Mouse (Mus musculus) MEL (cell line): ENCODE measurements around the gene Syn3. TPM values are rescaled to one million over a fixed set of nuclear protein-coding genes. Genes with fewer than 3 reads are reported as not detected.

Experiments used
- DNase-seq: peaks from one replicate; pipeline ENCODE4 v3.0.0; 2011; ENCODE audit warnings: low read depth, low spot score
- H3K27ac ChIP-seq: 2 replicates; pipeline ENCODE4 v1.5.1; 2012; ENCODE audit warnings: low read depth, mild to moderate bottlenecking, control low read depth, low read length, moderate library complexity; ENCODE audit not compliant: control insufficient read depth
- H3K27me3 ChIP-seq, 2 experiments: fragments of 150-350 bp in 1 of 2; sonication (generic) in 1 of 2; 2 replicates each; pipeline ENCODE4 v1.6.1; 2012; ENCODE audit warnings: low read length in 2 of 2, mild to moderate bottlenecking in 2 of 2, improper control_type of control experiment in 1 of 2, moderate library complexity in 1 of 2; ENCODE audit not compliant: insufficient read depth in 2 of 2, control insufficient read depth in 1 of 2
- H3K36me3 ChIP-seq, 2 experiments: 2 replicates each; pipeline ENCODE4 v1.6.1; 2012 to 2014; ENCODE audit warnings: low read length in 2 of 2, improper control_type of control experiment in 1 of 2, inconsistent platforms in 1 of 2, mild to moderate bottlenecking in 1 of 2; ENCODE audit not compliant: insufficient read depth in 2 of 2, control insufficient read depth in 1 of 2
- H3K4me1 ChIP-seq, 2 experiments: fragments of 150-350 bp in 1 of 2; sonication (generic) in 1 of 2; 2 replicates each; pipeline ENCODE4 v1.6.1; 2012; ENCODE audit warnings: low read length in 2 of 2, improper control_type of control experiment in 1 of 2, mild to moderate bottlenecking in 1 of 2; ENCODE audit not compliant: insufficient read depth in 2 of 2, control insufficient read depth in 1 of 2
- H3K4me3 ChIP-seq, 2 experiments: fragments of 150-350 bp in 1 of 2; sonication (generic) in 1 of 2; 2 replicates each; pipeline ENCODE4 v1.5.1; 2012; ENCODE audit warnings: low read depth in 2 of 2, low read length in 2 of 2, mild to moderate bottlenecking in 2 of 2, moderate library complexity in 2 of 2, control low read depth in 1 of 2, improper control_type of control experiment in 1 of 2; ENCODE audit not compliant: control insufficient read depth in 1 of 2, insufficient read depth in 1 of 2
- H3K79me2 ChIP-seq: 2 replicates; pipeline ENCODE4 v1.6.1; 2012; ENCODE audit warnings: mild to moderate bottlenecking, low read length, moderate library complexity; ENCODE audit not compliant: control insufficient read depth, poor library complexity, insufficient read depth
- H3K9ac ChIP-seq: 2 replicates; pipeline ENCODE4 v1.6.1; 2012; ENCODE audit warnings: low read depth, mild to moderate bottlenecking, control low read depth, low read length, moderate library complexity; ENCODE audit not compliant: control insufficient read depth, poor library complexity, severe bottlenecking
- H3K9me3 ChIP-seq: fragments of 150-350 bp; sonication (generic); replicated peaks from 2 replicates; pipeline ENCODE4 v1.6.1; 2012; ENCODE audit warnings: mild to moderate bottlenecking, low read length, improper control_type of control experiment, moderate library complexity; ENCODE audit not compliant: insufficient read depth
- BHLHE40 ChIP-seq: IDR thresholded peaks from 2 replicates; pipeline ENCODE4 v1.6.1; 2012; ENCODE audit warnings: low read depth, mild to moderate bottlenecking, inconsistent platforms, low read length, improper control_type of control experiment, borderline replicate concordance
- CHD1 ChIP-seq: IDR thresholded peaks from 2 replicates; pipeline ENCODE4 v1.6.1; 2012; ENCODE audit warnings: low read depth, mild to moderate bottlenecking, inconsistent platforms, low read length, improper control_type of control experiment
- CTCF ChIP-seq, 3 experiments: IDR thresholded peaks in 2 of 3; conservative IDR thresholded peaks in 1 of 3; 2 replicates each; pipeline ENCODE4 v1.5.1; 2011 to 2012; ENCODE audit warnings: low read length in 3 of 3, low read depth in 2 of 3, mild to moderate bottlenecking in 2 of 3, improper control_type of control experiment in 1 of 3, inconsistent platforms in 1 of 3, mixed read lengths in 1 of 3, moderate library complexity in 1 of 3; ENCODE audit not compliant: control insufficient read depth in 1 of 3, insufficient read depth in 1 of 3, poor library complexity in 1 of 3, severe bottlenecking in 1 of 3
- E2F4 ChIP-seq: IDR thresholded peaks from 2 replicates; pipeline ENCODE4 v1.6.1; 2011; ENCODE audit warnings: low read depth, low read length, improper control_type of control experiment, borderline replicate concordance
- ELF1 ChIP-seq: IDR thresholded peaks from 2 replicates; pipeline ENCODE4 v1.6.1; 2014; ENCODE audit warnings: low read depth, mild to moderate bottlenecking, inconsistent platforms, low read length, improper control_type of control experiment, moderate library complexity
- EP300 ChIP-seq, 2 experiments: IDR thresholded peaks; 2 replicates each; pipeline ENCODE4 v1.6.1; 2011; ENCODE audit warnings: improper control_type of control experiment in 2 of 2, low read length in 2 of 2, low read depth in 1 of 2, mild to moderate bottlenecking in 1 of 2
- ETS1 ChIP-seq: IDR thresholded peaks from 2 replicates; pipeline ENCODE4 v1.6.1; 2012; ENCODE audit warnings: low read depth, mild to moderate bottlenecking, inconsistent platforms, low read length, improper control_type of control experiment, moderate library complexity
- GABPA ChIP-seq: IDR thresholded peaks from 2 replicates; pipeline ENCODE4 v1.6.1; 2012; ENCODE audit warnings: low read depth, mild to moderate bottlenecking, inconsistent platforms, low read length, improper control_type of control experiment, moderate library complexity
- HCFC1 ChIP-seq: IDR thresholded peaks from 2 replicates; pipeline ENCODE4 v1.6.1; 2012; ENCODE audit warnings: low read depth, mild to moderate bottlenecking, inconsistent platforms, low read length, improper control_type of control experiment, moderate library complexity
- MAX ChIP-seq: IDR thresholded peaks from 2 replicates; pipeline ENCODE4 v1.6.1; 2011; ENCODE audit warnings: low read length, improper control_type of control experiment
- MAZ ChIP-seq: IDR thresholded peaks from 2 replicates; pipeline ENCODE4 v1.6.1; 2012; ENCODE audit warnings: low read depth, mild to moderate bottlenecking, inconsistent platforms, low read length, improper control_type of control experiment
- MEF2A ChIP-seq: IDR thresholded peaks from 2 replicates; pipeline ENCODE4 v1.6.1; 2014; ENCODE audit warnings: low read depth, mild to moderate bottlenecking, inconsistent platforms, low read length, improper control_type of control experiment; ENCODE audit not compliant: poor library complexity, insufficient replicate concordance, severe bottlenecking; ENCODE audit errors: extremely low read depth
- POLR2A ChIP-seq, 2 experiments: IDR thresholded peaks; 2 replicates each; pipeline ENCODE4 v1.6.1; 2011 to 2012; ENCODE audit warnings: low read length in 2 of 2, mild to moderate bottlenecking in 2 of 2, control low read depth in 1 of 2, improper control_type of control experiment in 1 of 2, low read depth in 1 of 2, moderate library complexity in 1 of 2; ENCODE audit not compliant: control insufficient read depth in 1 of 2, insufficient read depth in 1 of 2, poor library complexity in 1 of 2
- RAD21 ChIP-seq: IDR thresholded peaks from 2 replicates; pipeline ENCODE4 v1.6.1; 2011; ENCODE audit warnings: mild to moderate bottlenecking, low read depth, low read length, improper control_type of control experiment
- SIN3A ChIP-seq: IDR thresholded peaks from 2 replicates; pipeline ENCODE4 v1.6.1; 2012; ENCODE audit warnings: low read length, improper control_type of control experiment, inconsistent platforms
- TAL1 ChIP-seq: IDR thresholded peaks from 2 replicates; pipeline ENCODE4 v1.6.1; 2012; ENCODE audit warnings: mild to moderate bottlenecking, inconsistent platforms, low read length, moderate library complexity, mixed read lengths
- TBP ChIP-seq: IDR thresholded peaks from 2 replicates; pipeline ENCODE4 v1.8.0; 2011; ENCODE audit warnings: low read depth, low read length, improper control_type of control experiment
- USF1 ChIP-seq: IDR thresholded peaks from 2 replicates; pipeline ENCODE4 v1.6.1; 2014; ENCODE audit warnings: low read depth, mild to moderate bottlenecking, inconsistent platforms, low read length, improper control_type of control experiment, moderate library complexity
- USF2 ChIP-seq, 2 experiments: IDR thresholded peaks; 2 replicates each; pipeline ENCODE4 v1.6.1; 2011 to 2012; ENCODE audit warnings: improper control_type of control experiment in 2 of 2, low read length in 2 of 2, borderline replicate concordance in 1 of 2, inconsistent platforms in 1 of 2, low read depth in 1 of 2, mild to moderate bottlenecking in 1 of 2; ENCODE audit not compliant: insufficient read depth in 1 of 2
- ZMIZ1 ChIP-seq: IDR thresholded peaks from 2 replicates; pipeline ENCODE4 v1.6.1; 2012; ENCODE audit warnings: low read depth, mild to moderate bottlenecking, inconsistent platforms, low read length, improper control_type of control experiment, moderate library complexity
- polyA plus RNA-seq, 2 experiments: library from polyadenylated mRNA; stranded (reverse) in 1 of 2; unstranded in 1 of 2; fragments of >175 nt in 1 of 2; fragments of >200 nt in 1 of 2; gene quantifications; 2 replicates each; pipeline versions ENCODE4 v1.2.1 to v1.2.4; 2012; ENCODE audit warnings: low replicate concordance in 2 of 2, low read depth in 1 of 2; ENCODE audit not compliant: insufficient read length in 2 of 2, insufficient read depth in 1 of 2, missing spikeins in 1 of 2
- total RNA-seq: library from RNA; depleted of rRNA; stranded (reverse); fragments of 300-350 nt; gene quantifications from 2 replicates; pipeline ENCODE4 v1.2.3, GENCODE M21; 2012

Syn3 gene
- total and polyA plus RNA-seq, 3 experiments, result 0.06 TPM; not detected in 2

GRCm38 (mm10) chr10:86495851-86496250 lies 2.8 kb downstream of the Syn3 start:
- Histone ChIP-seq H3K27me3 (no peaks in the 10 kb centered on the region), H3K4me3 (no peak overlapping the region)
- DNase-seq, result no peak
- TF ChIP-seq EP300 (IDR thresholded peaks at IDR 0.05; ENCODE audit: low read depth in 1 of 2, low read length in 2 of 2) (no peak), SIN3A (no peak), POLR2A (IDR thresholded peaks at IDR 0.05; ENCODE audit: control insufficient read depth in 1 of 2, insufficient read depth in 1 of 2, low read depth in 1 of 2, low read length in 2 of 2, poor library complexity in 1 of 2) (no peak), BHLHE40 (no peak), ZMIZ1 (no peak), E2F4 (no peak), ETS1 (no peak), USF1 (no peak)
- TF ChIP-seq, all 39 proteins: peak for 0
- Histone ChIP-seq H3K4me1 (no peaks in the 10 kb centered on the region), H3K9ac (no peak overlapping the region), H3K79me2 (no peaks in the 10 kb centered on the region), H3K36me3 (no peaks in the 10 kb centered on the region), H3K9me3 (no peaks in the 10 kb centered on the region), H3K27ac (no peak overlapping the region)

GRCm38 (mm10) chr10:86493140-86493539 lies 5.6 kb downstream of the Syn3 start:
- Histone ChIP-seq H3K27ac (no peak overlapping the region), H3K4me3 (no peak overlapping the region)
- TF ChIP-seq CTCF (IDR thresholded peaks at IDR 0.05 in 2 of 3, conservative IDR thresholded peaks at IDR 0.05 in 1 of 3; ENCODE audit: control insufficient read depth in 1 of 3, insufficient read depth in 1 of 3, low read depth in 2 of 3, low read length in 3 of 3, poor library complexity in 1 of 3, severe bottlenecking in 1 of 3) (no peak), USF1 (no peak), ZMIZ1 (no peak), GABPA (no peak), MEF2A (no peak), USF2 (IDR thresholded peaks at IDR 0.05; ENCODE audit: borderline replicate concordance in 1 of 2, insufficient read depth in 1 of 2, low read depth in 1 of 2, low read length in 2 of 2) (no peak), CHD1 (no peak), RAD21 (no peak), TAL1 (no peak), MAX (no peak), HCFC1 (no peak), MAZ (no peak), ELF1 (no peak), TBP (no peak), E2F4 (no peak)
- TF ChIP-seq, all 39 proteins: peak for 0
- Histone ChIP-seq H3K27me3 (no peaks in the 10 kb centered on the region), H3K79me2 (no peaks in the 10 kb centered on the region), H3K4me1 (no peaks in the 10 kb centered on the region), H3K9me3 (no peaks in the 10 kb centered on the region), H3K9ac (no peak overlapping the region), H3K36me3 (no peaks in the 10 kb centered on the region)
- DNase-seq, result no peak
